Mouse (Mus musculus): ENCODE results near the gene Agbl1. TPM values are rescaled to one million over a fixed set of nuclear protein-coding genes. Genes with fewer than 3 reads are reported as not detected.

The Agbl1 gene
- polyA plus RNA-seq, 1 experiment from 2014 or later, result not detected

- Histone ChIP-seq H3K4me2 (ENCODE audit: low read length) (no peak overlapping the region), H3K4me3 (replicated peaks; ENCODE audit: low read depth, low read length) (no peak overlapping the region), H3K9ac (ENCODE audit: low read depth, low read length) (no peak overlapping the region), H3K27me3 (ENCODE audit: insufficient read depth, low read length) (no peaks in the 10 kb centered on the region), H3K27ac (no peak overlapping the region), H3K4me1 (replicated peaks; ENCODE audit: insufficient read depth, low read length) (no peaks in the 10 kb centered on the region), H3K36me3 (ENCODE audit: insufficient read depth, low read length) (no peaks in the 10 kb centered on the region), H3K9me3 (replicated peaks; ENCODE audit: low read length) (no peaks in the 10 kb centered on the region)
- 38% methylated on average over 4 of the region's 4 CpGs for WGBS
- DNase-seq (ENCODE audit: low spot score) (peak; percentile 52), ATAC-seq (replicated peaks; ENCODE audit: low FRiP score, low read depth) (peak; percentile 25; the same call in 1 of the 2 replicates)
- TF ChIP-seq CTCF (IDR thresholded peaks at IDR 0.05; ENCODE audit: low read depth), result no peak
These were observed 92.3 kb downstream of the Agbl1 start for GRCm38 (mm10) chr7:76321866-76322553.

GRCm38 (mm10) chr7:76326091-76326490 lies 96.4 kb downstream of the Agbl1 start:
- no peak overlapping the region for H3K27ac ChIP-seq
- no peak overlapping the region for H3K4me2 ChIP-seq (ENCODE audit: low read length)
- TF ChIP-seq CTCF (IDR thresholded peaks at IDR 0.05; ENCODE audit: low read depth), result no peak
- H3K27me3 ChIP-seq (ENCODE audit: insufficient read depth, low read length), result no peaks in the 10 kb centered on the region
- 52% methylated on average over 2 of the region's 2 CpGs for WGBS
- H3K9me3 ChIP-seq (replicated peaks; ENCODE audit: low read length), result no peaks in the 10 kb centered on the region
- H3K9ac ChIP-seq (ENCODE audit: low read depth, low read length), result no peak overlapping the region
- no peak overlapping the region for H3K4me3 ChIP-seq (replicated peaks; ENCODE audit: low read depth, low read length)
- ATAC-seq (replicated peaks; ENCODE audit: low FRiP score, low read depth) (no peak), DNase-seq (ENCODE audit: low spot score) (peak; percentile 69)
- no peaks in the 10 kb centered on the region for H3K4me1 ChIP-seq (replicated peaks; ENCODE audit: insufficient read depth, low read length)
- H3K36me3 ChIP-seq (ENCODE audit: insufficient read depth, low read length), result no peaks in the 10 kb centered on the region

- no peak overlapping the region for H3K4me3 ChIP-seq (replicated peaks; ENCODE audit: low read depth, low read length)
- no peaks in the 10 kb centered on the region for H3K27me3 ChIP-seq (ENCODE audit: insufficient read depth, low read length)
- no peak overlapping the region for H3K4me2 ChIP-seq (ENCODE audit: low read length)
- H3K36me3 ChIP-seq (ENCODE audit: insufficient read depth, low read length), result no peaks in the 10 kb centered on the region
- no peaks in the 10 kb centered on the region for H3K9me3 ChIP-seq (replicated peaks; ENCODE audit: low read length)
- no peaks in the 10 kb centered on the region for H3K4me1 ChIP-seq (replicated peaks; ENCODE audit: insufficient read depth, low read length)
- no peak for TF ChIP-seq CTCF (IDR thresholded peaks at IDR 0.05; ENCODE audit: low read depth)
- no peak for DNase-seq (ENCODE audit: low spot score)
- no peak overlapping the region for H3K27ac ChIP-seq
- H3K9ac ChIP-seq (ENCODE audit: low read depth, low read length), result no peak overlapping the region
- WGBS, result 88% methylated on average over 4 of the region's 4 CpGs
- no peak for ATAC-seq (replicated peaks; ENCODE audit: low FRiP score, low read depth)
These were observed 109.6 kb downstream of the Agbl1 start for GRCm38 (mm10) chr7:76339308-76339707.

GRCm38 (mm10) chr7:76341601-76342000 lies 111.9 kb downstream of the Agbl1 start:
- Histone ChIP-seq H3K27ac (no peak overlapping the region), H3K36me3 (ENCODE audit: insufficient read depth, low read length) (no peaks in the 10 kb centered on the region), H3K4me3 (replicated peaks; ENCODE audit: low read depth, low read length) (no peak overlapping the region), H3K27me3 (ENCODE audit: insufficient read depth, low read length) (no peaks in the 10 kb centered on the region), H3K9me3 (replicated peaks; ENCODE audit: low read length) (no peaks in the 10 kb centered on the region), H3K4me1 (replicated peaks; ENCODE audit: insufficient read depth, low read length) (no peaks in the 10 kb centered on the region), H3K9ac (ENCODE audit: low read depth, low read length) (no peak overlapping the region), H3K4me2 (ENCODE audit: low read length) (no peak overlapping the region)
- no peak for ATAC-seq (replicated peaks; ENCODE audit: low FRiP score, low read depth)
- no peak for TF ChIP-seq CTCF (IDR thresholded peaks at IDR 0.05; ENCODE audit: low read depth)
- 96% methylated on average over 1 of the region's 1 CpGs for WGBS
- DNase-seq (ENCODE audit: low spot score), result no peak

GRCm38 (mm10) chr7:76353469-76353868 lies 123.8 kb downstream of the Agbl1 start:
- no peaks in the 10 kb centered on the region for H3K4me1 ChIP-seq (replicated peaks; ENCODE audit: insufficient read depth, low read length)
- no peak for ATAC-seq (replicated peaks; ENCODE audit: low FRiP score, low read depth)
- peak; percentile 51 for DNase-seq (ENCODE audit: low spot score)

GRCm38 (mm10) chr7:76354510-76354909 lies 124.8 kb downstream of the Agbl1 start:
- DNase-seq (ENCODE audit: low spot score), result peak; percentile 82
- Histone ChIP-seq H3K27ac (no peak overlapping the region), H3K4me2 (ENCODE audit: low read length) (no peak overlapping the region), H3K4me3 (replicated peaks; ENCODE audit: low read depth, low read length) (no peak overlapping the region), H3K27me3 (ENCODE audit: insufficient read depth, low read length) (no peaks in the 10 kb centered on the region), H3K36me3 (ENCODE audit: insufficient read depth, low read length) (no peaks in the 10 kb centered on the region), H3K4me1 (replicated peaks; ENCODE audit: insufficient read depth, low read length) (no peaks in the 10 kb centered on the region), H3K9ac (ENCODE audit: low read depth, low read length) (no peak overlapping the region), H3K9me3 (replicated peaks; ENCODE audit: low read length) (no peaks in the 10 kb centered on the region)
- ATAC-seq (replicated peaks; ENCODE audit: low FRiP score, low read depth), result no peak
- peak; percentile 82 for TF ChIP-seq CTCF (IDR thresholded peaks at IDR 0.05; ENCODE audit: low read depth)
- 11% methylated on average over 3 of the region's 3 CpGs for WGBS

More at GRCm38 (mm10) chr7:76353469-76353868, 123.8 kb downstream of the Agbl1 start:
- TF ChIP-seq CTCF (IDR thresholded peaks at IDR 0.05; ENCODE audit: low read depth), result peak; percentile 56
- Histone ChIP-seq H3K4me3 (replicated peaks; ENCODE audit: low read depth, low read length) (no peak overlapping the region), H3K4me2 (ENCODE audit: low read length) (no peak overlapping the region), H3K27ac (no peak overlapping the region), H3K27me3 (ENCODE audit: insufficient read depth, low read length) (no peaks in the 10 kb centered on the region), H3K36me3 (ENCODE audit: insufficient read depth, low read length) (no peaks in the 10 kb centered on the region), H3K9ac (ENCODE audit: low read depth, low read length) (no peak overlapping the region), H3K9me3 (replicated peaks; ENCODE audit: low read length) (no peaks in the 10 kb centered on the region)
- WGBS, result 52% methylated on average over 10 of the region's 10 CpGs
